Mouse (Mus musculus) cerebellum, adult 2 months (tissue): ENCODE measurements around the gene St6galnac6.

ENCODE experiments used
- CTCF ChIP-seq: fragments of 200-500 bp; IDR thresholded peaks from 2 replicates; pipeline ENCODE4 v1.5.1; 2011; ENCODE audit warnings: low read depth, mild to moderate bottlenecking, control low read depth, low read length, moderate library complexity, borderline replicate concordance; ENCODE audit not compliant: insufficient read depth
- POLR2A ChIP-seq: fragments of 200-500 bp; IDR thresholded peaks from 2 replicates; pipeline ENCODE4 v1.6.1; 2011; ENCODE audit warnings: low read length, control low read depth, borderline replicate concordance; ENCODE audit not compliant: insufficient read depth

DNA sequence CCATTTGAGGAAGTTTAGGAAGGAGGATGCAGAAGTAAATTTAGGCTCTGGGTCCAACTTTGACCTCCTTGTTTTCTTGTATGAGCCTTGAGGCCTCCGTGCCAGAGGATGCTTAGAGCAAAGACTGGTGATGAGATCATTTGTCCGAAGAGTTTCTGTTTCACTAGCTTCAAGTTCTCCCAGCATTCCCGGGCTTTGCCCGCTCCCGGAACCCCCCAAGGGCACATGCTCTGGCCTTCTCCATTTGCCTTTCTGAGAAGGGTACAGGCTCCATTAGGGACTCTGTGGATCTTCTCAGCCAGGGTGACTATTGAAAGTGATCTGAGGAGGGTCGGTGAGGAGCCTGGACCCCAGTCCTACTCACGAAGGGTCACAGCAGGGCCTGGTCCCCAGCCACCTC lies 47.9 kb downstream of the St6galnac6 start:
- no peak for TF ChIP-seq CTCF
- TF ChIP-seq POLR2A: no peak
